Mouse (Mus musculus) spleen, embryonic (tissue): ENCODE measurements around the gene Pkn1.

Experiments used
- CTCF ChIA-PET: fragments of 350-600 bp; sonication (Branson Sonifier 250); formaldehyde crosslinking; loops from one replicate; lab custom pipeline; 2022; lab: Charles Lee

The Pkn1 gene

GRCm38 (mm10) chr8:83656484-83657246 is 42.3 kb downstream of the Pkn1 start:
- CTCF ChIA-PET, result no interaction called here

DNA sequence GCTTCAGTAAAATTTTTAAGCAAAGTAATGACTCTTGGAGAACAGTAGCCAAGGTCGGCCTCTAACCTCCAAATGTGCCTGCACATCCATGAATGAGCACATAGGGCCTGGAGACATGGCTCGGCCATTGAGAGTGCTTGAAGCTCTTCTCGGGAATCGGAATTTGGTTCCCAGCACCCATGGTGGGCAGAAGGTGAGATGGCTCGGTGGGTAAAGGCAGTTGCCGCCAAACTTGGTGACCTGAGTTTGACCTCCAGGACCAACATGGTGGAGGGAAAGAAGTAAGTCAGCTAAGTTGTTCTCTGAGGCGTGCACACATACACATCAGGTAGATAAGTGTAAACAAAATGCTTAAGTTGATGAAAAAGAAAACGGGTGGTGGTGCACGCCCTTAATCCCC is 42.9 kb downstream of the Pkn1 start:
- CTCF ChIA-PET, result no interaction called here

DNA sequence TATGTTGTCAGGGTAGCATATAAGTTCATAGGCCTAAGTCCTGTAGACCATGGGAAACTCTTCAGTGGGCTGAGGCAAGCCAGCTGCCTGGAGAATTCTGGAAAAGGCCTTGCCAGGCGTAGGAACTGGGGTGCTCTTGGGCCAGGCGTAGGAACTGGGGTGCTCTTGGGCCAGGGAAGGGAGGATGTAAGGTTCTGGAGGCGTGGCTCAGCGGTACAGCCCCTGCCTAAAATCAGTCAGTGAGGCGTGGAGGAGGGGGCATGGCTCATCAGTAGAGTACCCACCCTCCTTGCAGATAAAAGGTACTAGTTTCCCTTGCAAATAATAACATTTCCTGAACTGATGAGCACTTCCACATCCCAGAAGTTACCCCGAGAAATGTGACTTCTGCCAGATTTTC is 44.3 kb downstream of the Pkn1 start:
- CTCF ChIA-PET, result no interaction called here

DNA sequence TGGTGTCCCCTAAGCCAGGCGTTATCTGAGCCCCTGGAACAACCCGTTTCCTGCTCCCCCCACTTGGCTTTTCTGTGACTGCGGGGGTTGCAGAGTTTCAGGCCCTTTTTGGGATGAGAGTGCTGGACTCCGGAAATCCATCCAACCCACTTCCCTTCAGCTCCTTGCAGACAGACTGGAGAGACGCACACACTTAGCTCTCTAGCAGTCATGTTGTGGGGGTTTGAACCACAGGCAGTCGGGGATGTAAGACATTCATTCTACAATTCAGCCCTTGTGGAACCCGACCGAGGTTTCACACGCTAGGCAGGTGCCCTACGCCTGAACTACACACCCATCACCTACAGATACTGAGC is 45.3 kb downstream of the Pkn1 start:
- CTCF ChIA-PET, result no interaction called here

GRCm38 (mm10) chr8:83652744-83653661 is 46.0 kb downstream of the Pkn1 start:
- CTCF ChIA-PET, result interaction anchor here (1.0 kb wide), 1 partner anchor 322 kb away, joined by 3 read pairs; no protein-coding TSS in a partner anchor

GRCm38 (mm10) chr8:83652030-83652743 is 46.8 kb downstream of the Pkn1 start, which contains the start of gene Gipc1:
Gene Gipc1 (plus strand): TSS chr8:83652677.
- CTCF ChIA-PET, result interaction anchor here (1.0 to 1.1 kb wide), 2 partner anchors 322 to 1434 kb away, joined by 3 read pairs; no protein-coding TSS in a partner anchor

DNA sequence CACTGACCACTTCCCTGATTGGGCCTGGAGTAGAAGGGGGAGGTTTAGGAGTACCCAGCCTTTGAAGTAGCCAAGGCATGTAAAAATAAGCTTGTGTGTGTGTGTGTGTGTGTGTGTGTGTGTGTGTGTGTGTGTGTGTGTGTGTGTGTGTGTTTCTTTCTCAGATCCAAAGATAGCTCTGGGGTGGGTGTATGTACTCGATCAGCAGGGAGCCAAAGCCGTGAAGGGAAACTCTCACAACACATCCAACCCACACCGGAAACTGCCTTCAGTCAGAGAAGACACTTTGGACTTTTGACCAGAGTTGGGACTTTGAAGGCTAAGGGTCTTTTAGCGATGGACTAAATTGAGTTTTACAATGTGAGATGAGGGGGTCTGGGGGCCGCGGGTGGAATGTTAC is 49.3 kb downstream of the Pkn1 start:
- CTCF ChIA-PET, result no interaction called here

DNA sequence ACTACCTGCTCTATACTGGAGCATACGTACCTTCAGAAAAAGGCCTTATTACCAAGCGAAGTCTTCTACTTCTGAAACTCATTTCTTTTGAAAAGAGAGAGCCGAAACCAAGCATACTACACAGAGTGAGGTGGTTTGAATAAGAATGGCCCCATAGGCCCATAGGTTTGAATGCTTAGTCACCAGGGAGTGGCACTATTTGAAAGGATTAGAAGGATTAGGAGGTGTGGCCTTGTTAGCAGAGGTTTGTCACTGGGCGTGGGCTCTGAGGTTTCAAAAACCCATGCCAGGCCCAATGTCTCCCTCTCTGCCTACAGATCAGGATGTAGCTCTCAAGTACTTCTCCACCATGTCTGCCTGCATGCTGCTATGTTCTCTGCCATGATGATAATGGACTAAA is 50.9 kb downstream of the Pkn1 start:
- CTCF ChIA-PET, result no interaction called here

- CTCF ChIA-PET, result no interaction called here
These were observed 51.5 kb downstream of the Pkn1 start for GRCm38 (mm10) chr8:83647511-83647910.

- CTCF ChIA-PET, result no interaction called here
These were observed 59.3 kb downstream of the Pkn1 start for GRCm38 (mm10) chr8:83639649-83640048.

- CTCF ChIA-PET, result no interaction called here
These were observed 60.1 kb downstream of the Pkn1 start for GRCm38 (mm10) chr8:83638856-83639255.

GRCm38 (mm10) chr8:83632083-83632707 is 66.8 kb downstream of the Pkn1 start:
- CTCF ChIA-PET, result no interaction called here

GRCm38 (mm10) chr8:83625676-83626299 is 73.2 kb downstream of the Pkn1 start:
- CTCF ChIA-PET, result no interaction called here

GRCm38 (mm10) chr8:83624739-83625138 is 74.2 kb downstream of the Pkn1 start:
- CTCF ChIA-PET, result no interaction called here

GRCm38 (mm10) chr8:83623549-83623948 is 75.4 kb downstream of the Pkn1 start:
- CTCF ChIA-PET, result interaction anchor here (0.6 kb wide), 1 partner anchor 22 kb away, joined by 6 read pairs; no protein-coding TSS in a partner anchor

DNA sequence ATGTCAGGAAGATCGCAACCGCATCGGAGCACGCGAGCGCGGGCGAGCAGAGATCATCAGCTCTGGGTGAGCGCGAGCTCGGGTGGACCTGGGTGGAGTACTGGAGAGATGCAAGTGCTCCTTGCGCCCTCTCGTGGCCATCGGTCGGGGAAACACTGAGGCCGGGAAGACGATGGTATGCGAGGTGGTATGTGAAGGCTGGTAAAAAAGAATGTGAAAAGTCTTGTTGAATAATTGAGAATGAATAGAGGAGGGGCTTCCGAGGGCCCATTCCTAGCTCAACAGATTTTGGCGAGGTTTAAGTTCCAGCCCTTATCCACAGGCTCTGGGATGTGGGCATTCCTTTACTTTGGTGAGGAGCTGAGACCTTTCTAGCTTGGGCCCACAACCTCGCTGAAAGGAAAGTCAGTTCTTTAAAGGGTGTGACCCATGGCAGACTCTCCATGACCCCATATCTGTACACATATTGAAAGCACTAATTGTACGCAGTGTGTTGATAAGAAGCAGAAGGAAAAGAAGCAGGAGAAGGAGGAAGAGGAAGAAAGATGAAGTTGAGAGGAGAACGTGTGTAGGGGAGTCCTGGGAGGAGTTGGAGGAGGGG is 76.5 kb downstream of the Pkn1 start:
- CTCF ChIA-PET, result interaction anchor here (0.8 kb wide), 1 partner anchor 92 kb away, joined by 6 read pairs; the partner anchor contains the start of gene Ddx39

DNA sequence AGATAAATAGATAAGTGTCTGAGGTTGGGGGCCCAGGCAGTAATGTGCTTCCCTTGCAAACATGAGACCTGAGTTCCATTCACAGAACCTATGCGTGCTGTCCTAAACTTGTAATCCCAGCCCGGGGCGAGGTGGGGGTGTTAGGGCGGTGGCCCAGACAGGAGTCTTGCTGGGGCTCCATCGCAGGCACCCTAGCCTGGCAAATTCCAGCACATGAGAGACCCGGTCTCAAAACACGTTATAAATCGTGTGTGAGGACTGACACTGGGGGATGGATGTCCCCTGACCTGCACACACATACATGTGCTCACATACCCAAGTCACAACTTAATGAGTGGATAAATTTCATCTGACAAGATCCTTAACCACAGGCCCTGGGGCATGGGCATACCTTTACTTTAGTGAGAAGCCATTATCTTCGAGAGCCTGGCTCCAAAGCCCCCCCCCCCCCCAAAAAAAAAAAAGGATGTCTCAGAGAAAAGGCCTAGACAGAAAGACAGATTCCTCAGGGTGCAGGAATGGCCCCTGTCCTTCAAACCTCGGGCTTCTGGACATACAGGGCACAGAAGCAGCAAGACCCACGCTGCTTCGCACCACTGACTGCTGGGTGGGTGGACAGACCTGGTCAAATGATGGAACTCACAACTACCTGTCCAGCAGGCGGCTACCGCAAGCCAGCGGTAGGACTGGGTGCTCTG is 77.1 kb downstream of the Pkn1 start:
- CTCF ChIA-PET, result no interaction called here

GRCm38 (mm10) chr8:83619568-83620285 is 79.3 kb downstream of the Pkn1 start:
- CTCF ChIA-PET, result no interaction called here

DNA sequence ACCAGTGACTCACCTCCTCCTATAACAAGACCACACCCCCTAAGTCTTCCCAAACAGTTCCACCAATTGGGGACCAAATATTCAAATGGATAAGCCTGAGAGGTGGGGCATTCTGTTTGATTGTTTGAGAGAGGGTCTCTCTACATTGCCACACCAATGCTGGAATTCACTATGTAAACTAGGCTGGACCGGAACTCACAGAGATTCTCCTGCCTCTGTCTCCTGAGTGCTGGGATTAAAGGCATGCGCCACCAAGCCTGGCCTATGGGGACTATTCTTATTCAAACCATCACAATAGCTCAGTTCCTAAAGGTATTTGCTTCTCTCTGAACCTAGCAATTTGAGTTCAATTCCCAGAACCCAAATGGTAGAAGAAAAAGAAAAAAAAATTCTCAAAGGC is 80.4 kb downstream of the Pkn1 start:
- CTCF ChIA-PET, result no interaction called here
